Mouse (Mus musculus): Measurements from ENCODE around the gene Zim1. TPM values are rescaled to one million over a fixed set of nuclear protein-coding genes. Genes with fewer than 3 reads are reported as not detected.

Zim1 gene
- polyA plus RNA-seq, 1 experiment from 2014 or later = 7.7 TPM

DNA sequence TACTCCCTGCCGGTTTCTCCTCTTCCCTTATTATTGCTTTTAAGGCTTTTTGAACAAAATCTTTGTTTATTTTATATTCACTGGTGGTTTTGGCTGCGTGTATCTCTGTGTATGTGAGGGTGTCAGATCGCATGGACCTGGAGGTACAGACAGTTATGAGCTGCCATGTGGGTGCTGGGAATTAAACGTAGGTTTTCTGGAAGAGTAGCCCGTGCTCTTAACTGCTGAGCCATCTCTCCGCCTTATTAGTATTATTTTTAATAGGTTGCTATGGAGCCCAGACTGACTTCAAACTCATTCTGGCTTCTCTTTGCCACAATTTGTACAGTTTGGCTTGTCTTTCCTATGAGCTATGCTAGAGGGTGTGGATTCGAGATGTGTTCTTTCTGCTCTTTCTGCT is 32.8 kb downstream of the Zim1 start:
- ATAC-seq (ENCODE audit: insufficient number of reproducible peaks, insufficient read depth, low FRiP score, low read depth) = no peak
- WGBS = 58% methylated on average over 7 of the region's 7 CpGs
- Histone ChIP-seq H3K27me3 (ENCODE audit: control insufficient read depth, insufficient read depth, low read length) (no peaks in the 10 kb centered on the region), H3K36me3 (ENCODE audit: control insufficient read depth, insufficient read depth, low read length) (no peaks in the 10 kb centered on the region), H3K9me3 (ENCODE audit: control insufficient read depth, low read depth, low read length) (no peaks in the 10 kb centered on the region), H3K4me2 (replicated peaks; ENCODE audit: low read depth, low read length) (no peak overlapping the region), H3K9ac (replicated peaks; ENCODE audit: low read depth, low read length) (no peak overlapping the region), H3K27ac (ENCODE audit: low read length) (no peak overlapping the region), H3K4me3 (ENCODE audit: low read depth, low read length) (no peak overlapping the region), H3K4me1 (ENCODE audit: control insufficient read depth, insufficient read depth, low read length) (no peaks in the 10 kb centered on the region)

DNA sequence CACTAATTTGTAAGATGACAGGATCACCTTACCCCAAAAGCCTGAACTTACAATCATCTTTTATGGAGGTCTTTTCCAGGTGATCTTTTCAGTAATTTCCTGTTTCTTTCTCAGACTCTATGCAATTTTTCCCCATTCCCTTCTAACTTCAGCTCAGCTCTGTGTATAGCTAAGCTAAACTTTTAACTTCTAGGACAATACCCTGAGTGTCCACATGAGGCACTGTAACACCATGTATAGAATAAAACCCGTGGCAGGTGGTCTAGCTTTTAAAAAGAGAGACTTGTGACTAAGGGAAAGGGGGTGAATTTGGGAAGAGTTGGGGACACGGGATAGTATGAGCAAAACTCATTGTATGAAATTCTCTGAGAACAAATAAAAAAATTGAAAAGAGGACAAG is 36.6 kb downstream of the Zim1 start:
- H3K4me1 ChIP-seq (ENCODE audit: control insufficient read depth, insufficient read depth, low read length) = no peaks in the 10 kb centered on the region
- no peaks in the 10 kb centered on the region for H3K9me3 ChIP-seq (ENCODE audit: control insufficient read depth, low read depth, low read length)
- ATAC-seq (ENCODE audit: insufficient number of reproducible peaks, insufficient read depth, low FRiP score, low read depth) = no peak
- no peak overlapping the region for H3K4me3 ChIP-seq (ENCODE audit: low read depth, low read length)
- no peak overlapping the region for H3K4me2 ChIP-seq (replicated peaks; ENCODE audit: low read depth, low read length)
- no peak overlapping the region for H3K27ac ChIP-seq (ENCODE audit: low read length)
- H3K27me3 ChIP-seq (ENCODE audit: control insufficient read depth, insufficient read depth, low read length) = no peaks in the 10 kb centered on the region
- H3K9ac ChIP-seq (replicated peaks; ENCODE audit: low read depth, low read length) = no peak overlapping the region
- no peaks in the 10 kb centered on the region for H3K36me3 ChIP-seq (ENCODE audit: control insufficient read depth, insufficient read depth, low read length)
- WGBS = 22% methylated on average over 2 of the region's 2 CpGs

DNA sequence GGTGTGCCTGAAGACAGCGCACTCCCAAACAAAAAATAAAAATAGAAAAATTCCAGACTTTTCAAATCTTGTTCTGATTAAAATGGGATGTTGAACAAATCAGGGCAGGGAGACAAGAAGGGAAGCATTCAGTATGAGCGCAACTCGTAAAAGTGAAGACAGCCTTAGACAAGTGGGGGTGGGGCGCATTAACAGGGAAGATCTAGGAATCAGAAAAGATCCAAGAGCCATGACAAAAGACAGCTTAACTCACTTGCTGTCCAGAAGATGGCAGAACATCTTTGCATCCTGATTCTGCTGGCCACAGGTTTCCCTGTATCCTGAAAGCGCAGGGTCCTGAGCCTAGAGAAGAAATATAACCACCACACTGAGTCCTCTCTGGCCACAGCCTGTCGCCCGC is 37.6 kb downstream of the Zim1 start:
- ATAC-seq (ENCODE audit: insufficient number of reproducible peaks, insufficient read depth, low FRiP score, low read depth) = no peak
- WGBS = 91% methylated on average over 7 of the region's 7 CpGs
- Histone ChIP-seq H3K4me1 (ENCODE audit: control insufficient read depth, insufficient read depth, low read length) (no peaks in the 10 kb centered on the region), H3K4me2 (replicated peaks; ENCODE audit: low read depth, low read length) (no peak overlapping the region), H3K9me3 (ENCODE audit: control insufficient read depth, low read depth, low read length) (no peaks in the 10 kb centered on the region), H3K27me3 (ENCODE audit: control insufficient read depth, insufficient read depth, low read length) (no peaks in the 10 kb centered on the region), H3K4me3 (ENCODE audit: low read depth, low read length) (no peak overlapping the region), H3K27ac (ENCODE audit: low read length) (no peak overlapping the region), H3K36me3 (ENCODE audit: control insufficient read depth, insufficient read depth, low read length) (no peaks in the 10 kb centered on the region), H3K9ac (replicated peaks; ENCODE audit: low read depth, low read length) (no peak overlapping the region)

DNA sequence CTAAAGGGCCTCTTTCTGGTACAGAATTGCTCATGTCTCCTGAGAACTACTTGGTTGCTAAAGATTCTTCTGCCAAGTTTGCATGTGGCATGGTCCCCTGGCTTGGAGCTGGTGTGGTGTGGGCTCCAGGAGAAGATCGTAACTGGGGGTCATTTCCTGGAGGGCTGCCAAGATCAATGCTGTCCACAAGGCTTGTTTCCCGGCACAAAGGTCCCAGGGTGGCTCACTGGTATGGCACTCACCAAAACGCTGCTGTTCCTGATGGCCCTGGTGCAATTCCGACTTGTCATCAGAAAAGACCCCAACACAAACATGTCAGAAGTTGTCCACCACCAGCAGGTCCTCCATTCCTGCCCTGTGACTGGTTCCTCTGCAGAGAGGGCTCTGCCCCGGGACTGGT is 44.1 kb downstream of the Zim1 start:
- no peak overlapping the region for H3K9ac ChIP-seq (replicated peaks; ENCODE audit: low read depth, low read length)
- ATAC-seq (ENCODE audit: insufficient number of reproducible peaks, insufficient read depth, low FRiP score, low read depth) = no peak
- H3K4me3 ChIP-seq (ENCODE audit: low read depth, low read length) = no peak overlapping the region
- H3K27ac ChIP-seq (ENCODE audit: low read length) = no peak overlapping the region
- H3K27me3 ChIP-seq (ENCODE audit: control insufficient read depth, insufficient read depth, low read length) = no peaks in the 10 kb centered on the region
- H3K9me3 ChIP-seq (ENCODE audit: control insufficient read depth, low read depth, low read length) = no peaks in the 10 kb centered on the region
- no peaks in the 10 kb centered on the region for H3K36me3 ChIP-seq (ENCODE audit: control insufficient read depth, insufficient read depth, low read length)
- H3K4me2 ChIP-seq (replicated peaks; ENCODE audit: low read depth, low read length) = no peak overlapping the region
- WGBS = 73% methylated on average over 5 of the region's 5 CpGs
- H3K4me1 ChIP-seq (ENCODE audit: control insufficient read depth, insufficient read depth, low read length) = no peaks in the 10 kb centered on the region

DNA sequence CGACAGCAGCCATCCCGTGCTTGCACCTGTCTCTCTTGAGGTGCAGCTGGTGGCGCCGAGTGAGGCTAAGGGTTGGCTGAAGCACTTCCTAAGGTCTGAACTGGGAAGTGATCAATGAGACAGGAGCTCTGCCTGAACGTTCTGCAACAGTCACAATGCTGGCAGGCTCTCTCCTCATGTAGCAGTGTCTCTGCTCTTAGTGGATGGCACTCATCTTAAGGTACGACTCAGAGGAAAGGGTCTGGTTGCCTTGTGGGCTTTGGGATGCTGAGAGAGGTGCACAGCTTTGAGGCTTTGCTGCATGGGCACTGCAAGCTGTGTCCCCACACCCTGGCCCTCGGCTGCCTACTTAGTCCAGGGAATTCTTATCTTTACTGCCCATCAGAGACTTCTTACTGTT is 45.0 kb downstream of the Zim1 start:
- no peak overlapping the region for H3K27ac ChIP-seq (ENCODE audit: low read length)
- H3K4me1 ChIP-seq (ENCODE audit: control insufficient read depth, insufficient read depth, low read length) = no peaks in the 10 kb centered on the region
- no peak for ATAC-seq (ENCODE audit: insufficient number of reproducible peaks, insufficient read depth, low FRiP score, low read depth)
- no peaks in the 10 kb centered on the region for H3K36me3 ChIP-seq (ENCODE audit: control insufficient read depth, insufficient read depth, low read length)
- 67% methylated on average over 7 of the region's 7 CpGs for WGBS
- no peaks in the 10 kb centered on the region for H3K9me3 ChIP-seq (ENCODE audit: control insufficient read depth, low read depth, low read length)
- H3K4me3 ChIP-seq (ENCODE audit: low read depth, low read length) = no peak overlapping the region
- no peak overlapping the region for H3K4me2 ChIP-seq (replicated peaks; ENCODE audit: low read depth, low read length)
- no peaks in the 10 kb centered on the region for H3K27me3 ChIP-seq (ENCODE audit: control insufficient read depth, insufficient read depth, low read length)
- H3K9ac ChIP-seq (replicated peaks; ENCODE audit: low read depth, low read length) = no peak overlapping the region

DNA sequence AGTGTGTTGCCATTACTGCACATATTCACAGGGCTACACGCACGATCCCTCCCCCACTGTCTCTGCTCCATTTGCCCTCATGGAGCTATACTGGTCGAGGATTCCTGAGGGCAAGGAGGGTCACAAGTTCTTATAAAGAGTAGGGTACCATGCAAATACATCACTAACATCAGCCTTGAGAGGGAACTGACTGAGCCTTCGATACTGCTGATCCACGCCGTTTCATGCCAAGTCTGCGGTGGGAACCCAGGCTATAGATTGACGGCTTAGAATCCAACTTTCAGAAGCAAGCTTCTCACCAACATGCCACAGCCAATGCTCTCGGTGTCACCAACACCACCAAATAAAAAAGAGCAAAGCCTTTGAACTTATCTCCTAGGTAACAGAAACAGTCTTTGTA is 45.7 kb downstream of the Zim1 start:
- Histone ChIP-seq H3K27ac (ENCODE audit: low read length) (no peak overlapping the region), H3K4me2 (replicated peaks; ENCODE audit: low read depth, low read length) (no peak overlapping the region), H3K4me3 (ENCODE audit: low read depth, low read length) (no peak overlapping the region), H3K9me3 (ENCODE audit: control insufficient read depth, low read depth, low read length) (no peaks in the 10 kb centered on the region), H3K9ac (replicated peaks; ENCODE audit: low read depth, low read length) (no peak overlapping the region), H3K4me1 (ENCODE audit: control insufficient read depth, insufficient read depth, low read length) (no peaks in the 10 kb centered on the region), H3K36me3 (ENCODE audit: control insufficient read depth, insufficient read depth, low read length) (no peaks in the 10 kb centered on the region), H3K27me3 (ENCODE audit: control insufficient read depth, insufficient read depth, low read length) (no peaks in the 10 kb centered on the region)
- ATAC-seq (ENCODE audit: insufficient number of reproducible peaks, insufficient read depth, low FRiP score, low read depth) = no peak
- 84% methylated on average over 9 of the region's 9 CpGs for WGBS

DNA sequence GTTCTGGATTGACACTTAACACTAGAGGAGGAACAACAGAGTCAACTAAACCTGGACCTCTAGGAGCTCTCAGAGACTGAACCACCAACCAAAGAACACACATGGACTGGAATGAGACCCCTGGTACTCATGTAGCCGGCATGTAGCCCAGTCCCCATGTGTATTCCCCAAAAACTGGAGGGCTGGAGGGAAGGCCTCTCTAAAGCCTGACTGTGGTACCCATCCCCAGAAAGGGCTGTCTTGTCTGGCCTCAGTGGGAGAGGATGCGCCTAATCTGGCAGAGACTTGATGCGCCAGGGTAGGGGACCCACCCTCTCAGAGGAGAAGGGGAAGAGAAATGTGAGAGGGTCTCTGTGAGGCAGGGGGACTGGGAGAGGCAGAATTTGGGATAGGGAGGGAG is 50.4 kb downstream of the Zim1 start:
- Histone ChIP-seq H3K4me3 (ENCODE audit: low read depth, low read length) (no peak overlapping the region), H3K27me3 (ENCODE audit: control insufficient read depth, insufficient read depth, low read length) (no peaks in the 10 kb centered on the region), H3K27ac (ENCODE audit: low read length) (no peak overlapping the region), H3K36me3 (ENCODE audit: control insufficient read depth, insufficient read depth, low read length) (no peaks in the 10 kb centered on the region), H3K4me2 (replicated peaks; ENCODE audit: low read depth, low read length) (no peak overlapping the region), H3K9ac (replicated peaks; ENCODE audit: low read depth, low read length) (no peak overlapping the region), H3K4me1 (ENCODE audit: control insufficient read depth, insufficient read depth, low read length) (no peaks in the 10 kb centered on the region), H3K9me3 (ENCODE audit: control insufficient read depth, low read depth, low read length) (no peaks in the 10 kb centered on the region)
- WGBS = 88% methylated on average over 3 of the region's 3 CpGs
- ATAC-seq (ENCODE audit: insufficient number of reproducible peaks, insufficient read depth, low FRiP score, low read depth) = no peak

DNA sequence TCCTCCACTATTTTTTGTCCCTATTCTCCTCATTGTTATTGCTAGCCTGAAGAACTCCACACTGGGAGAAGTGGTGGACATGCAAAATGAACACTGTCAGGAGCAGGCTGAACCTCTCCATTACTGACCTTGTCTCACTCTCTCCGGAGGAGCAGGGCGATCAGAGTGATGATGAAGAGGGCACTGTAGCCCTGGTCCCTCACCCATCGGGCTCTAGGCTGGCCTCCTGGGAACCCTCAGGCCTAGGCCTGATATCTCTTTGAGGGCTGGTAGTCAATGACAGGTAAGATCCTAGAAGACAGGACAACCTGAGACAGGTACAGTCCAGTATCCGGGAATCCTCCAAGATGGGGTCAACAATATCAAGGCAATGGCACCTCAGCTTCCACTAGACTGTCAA is 58.2 kb downstream of the Zim1 start:
- Histone ChIP-seq H3K9me3 (ENCODE audit: control insufficient read depth, low read depth, low read length) (peaks cover 4% of the 10 kb centered on the region), H3K4me2 (replicated peaks; ENCODE audit: low read depth, low read length) (no peak overlapping the region), H3K36me3 (ENCODE audit: control insufficient read depth, insufficient read depth, low read length) (no peaks in the 10 kb centered on the region), H3K4me1 (ENCODE audit: control insufficient read depth, insufficient read depth, low read length) (no peaks in the 10 kb centered on the region), H3K27ac (ENCODE audit: low read length) (no peak overlapping the region), H3K4me3 (ENCODE audit: low read depth, low read length) (no peak overlapping the region), H3K27me3 (ENCODE audit: control insufficient read depth, insufficient read depth, low read length) (no peaks in the 10 kb centered on the region), H3K9ac (replicated peaks; ENCODE audit: low read depth, low read length) (no peak overlapping the region)
- ATAC-seq (ENCODE audit: insufficient number of reproducible peaks, insufficient read depth, low FRiP score, low read depth) = no peak
- 91% methylated on average over 4 of the region's 4 CpGs for whole genome bisulfite sequencing

DNA sequence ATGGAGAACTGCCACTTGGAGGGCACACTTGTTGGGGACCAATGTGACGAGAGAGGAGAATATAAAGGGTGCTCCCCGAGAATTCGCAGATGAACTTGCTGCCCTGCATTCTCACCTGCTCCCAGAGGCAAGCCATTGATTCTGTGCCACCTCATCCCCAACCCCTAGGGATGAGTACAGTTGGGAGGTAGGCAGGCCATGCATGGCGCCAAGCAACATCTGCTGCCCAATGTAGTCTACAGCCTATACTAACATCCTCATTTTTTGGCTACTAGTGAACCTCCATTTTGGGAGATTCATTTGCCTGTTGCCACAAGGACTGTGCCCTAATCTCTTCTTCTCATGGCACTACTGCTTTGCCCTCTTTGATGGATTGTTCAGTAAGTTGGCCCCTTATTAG is 59.5 kb downstream of the Zim1 start:
- ATAC-seq (ENCODE audit: insufficient number of reproducible peaks, insufficient read depth, low FRiP score, low read depth) = no peak
- peaks cover 4% of the 10 kb centered on the region for H3K9me3 ChIP-seq (ENCODE audit: control insufficient read depth, low read depth, low read length)
- H3K4me2 ChIP-seq (replicated peaks; ENCODE audit: low read depth, low read length) = no peak overlapping the region
- no peaks in the 10 kb centered on the region for H3K4me1 ChIP-seq (ENCODE audit: control insufficient read depth, insufficient read depth, low read length)
- H3K27me3 ChIP-seq (ENCODE audit: control insufficient read depth, insufficient read depth, low read length) = no peaks in the 10 kb centered on the region
- 90% methylated on average over 4 of the region's 4 CpGs for WGBS
- no peak overlapping the region for H3K27ac ChIP-seq (ENCODE audit: low read length)
- no peaks in the 10 kb centered on the region for H3K36me3 ChIP-seq (ENCODE audit: control insufficient read depth, insufficient read depth, low read length)
- no peak overlapping the region for H3K9ac ChIP-seq (replicated peaks; ENCODE audit: low read depth, low read length)
- H3K4me3 ChIP-seq (ENCODE audit: low read depth, low read length) = no peak overlapping the region

Data from stomach, embryonic 14.5 days (tissue).